In the genomic region with DNA sequence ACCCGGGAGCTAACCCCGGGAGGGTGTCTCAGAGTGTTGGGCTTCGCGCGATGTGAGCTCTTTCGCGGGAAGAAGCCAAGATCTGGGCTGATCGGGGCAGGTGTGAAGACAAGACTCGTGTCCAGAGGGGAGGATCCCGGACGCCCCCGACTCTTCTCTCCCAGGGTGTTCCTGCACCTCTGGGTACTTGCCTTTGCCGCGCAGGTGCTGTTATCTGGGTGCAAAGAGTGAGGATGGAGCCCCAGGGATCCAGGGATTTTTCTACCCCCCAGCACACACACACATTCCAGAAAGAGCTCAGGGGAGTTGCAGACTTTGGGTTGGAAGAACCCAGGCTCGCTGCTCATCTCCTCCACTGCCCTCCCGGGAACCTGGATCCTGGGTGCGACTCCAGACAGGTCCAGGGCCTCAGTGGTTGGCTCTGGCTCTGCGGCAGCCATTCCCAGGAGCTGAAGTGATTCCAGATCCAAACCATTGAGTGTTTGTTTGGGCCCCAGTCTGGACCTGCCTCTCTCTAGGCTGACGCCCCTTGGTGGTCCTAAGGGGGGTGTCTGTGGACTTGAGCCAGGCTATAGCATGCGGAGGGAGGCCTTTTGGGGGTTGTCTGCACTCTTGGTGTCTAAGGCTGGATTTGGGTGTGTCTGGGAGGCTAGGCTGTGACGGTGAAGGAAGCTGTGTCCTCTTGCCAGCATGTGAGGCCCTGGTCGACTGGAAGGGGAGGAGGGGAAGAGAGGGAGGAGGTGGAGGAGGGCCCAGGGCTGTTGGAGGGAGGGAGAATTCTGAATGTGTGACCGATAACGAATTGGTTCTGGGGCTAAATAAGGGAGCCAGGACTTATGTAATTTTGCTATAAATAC, we compare ENCODE assay signal across 1 mouse cellular context.
A peak's percentile ranks its signal among the peaks of the same experiment; 100 is the strongest.
TF ChIP-seq lines count a peak whose summit lies in the region.

No protein-coding gene starts in this region.

TF ChIP-seq in MEL, 35 proteins besides CTCF, POLR2A, EP300 and RAD21 (continued from another document):
- TF ChIP-seq NELFE (IDR thresholded peaks at IDR 0.05; ENCODE audit: low read depth, low read length) (peak; percentile 79), MYC (IDR thresholded peaks at IDR 0.05; ENCODE audit: low read depth, low read length) (peak; percentile 85), USF1 (IDR thresholded peaks at IDR 0.05; ENCODE audit: low read depth, low read length) (peak; percentile 56; the same call in 1 of the 2 replicates), MAZ (IDR thresholded peaks at IDR 0.05; ENCODE audit: low read depth, low read length) (peak; percentile 97), ELF1 (IDR thresholded peaks at IDR 0.05; ENCODE audit: low read depth, low read length) (peak; percentile 52; the same call in 1 of the 2 replicates), ZC3H11A (IDR thresholded peaks at IDR 0.05; ENCODE audit: low read depth, low read length) (no peak), E2F4 (IDR thresholded peaks at IDR 0.05; ENCODE audit: borderline replicate concordance, low read depth, low read length) (no peak; the same call in 1 of the 2 replicates), MAFK (IDR thresholded peaks at IDR 0.05; ENCODE audit: borderline replicate concordance, low read depth, low read length) (no peak; the same call in 1 of the 2 replicates), CHD2 (IDR thresholded peaks at IDR 0.05; ENCODE audit: low read length) (peak; percentile 47), BHLHE40 (IDR thresholded peaks at IDR 0.05; ENCODE audit: borderline replicate concordance, low read depth, low read length) (peak; percentile 79), CHD1 (IDR thresholded peaks at IDR 0.05; ENCODE audit: low read depth, low read length) (0 out of 2 replicates have a peak, but pooled peaks have one; percentile 10), POLR2AphosphoS5 (IDR thresholded peaks at IDR 0.05; ENCODE audit: borderline replicate concordance, low read depth, low read length) (peak; percentile 17; the same call in 1 of the 2 replicates), GABPA (IDR thresholded peaks at IDR 0.05; ENCODE audit: low read depth, low read length) (no peak), UBTF (IDR thresholded peaks at IDR 0.05; ENCODE audit: borderline replicate concordance, insufficient read depth, low read depth, low read length) (no peak), TCF12 (IDR thresholded peaks at IDR 0.05; ENCODE audit: low read depth, low read length) (peak; percentile 89), TAL1 (IDR thresholded peaks at IDR 0.05; ENCODE audit: low read length) (0 out of 2 replicates have a peak, but pooled peaks have one; percentile 20), RCOR1 (IDR thresholded peaks at IDR 0.05; ENCODE audit: low read depth, low read length) (0 out of 2 replicates have a peak, but pooled peaks have one; percentile 40), GATA1 (IDR thresholded peaks at IDR 0.05; ENCODE audit: low read depth, low read length) (peak; percentile 78), HCFC1 (IDR thresholded peaks at IDR 0.05; ENCODE audit: low read depth, low read length) (peak; percentile 76), MEF2A (IDR thresholded peaks at IDR 0.05; ENCODE audit: extremely low read depth, insufficient replicate concordance, low read depth, low read length, poor library complexity, severe bottlenecking) (peak; percentile 91; the same call in 1 of the 2 replicates), ZMIZ1 (IDR thresholded peaks at IDR 0.05; ENCODE audit: low read depth, low read length) (peak; percentile 95), ETS1 (IDR thresholded peaks at IDR 0.05; ENCODE audit: low read depth, low read length) (peak; percentile 92), SIN3A (IDR thresholded peaks at IDR 0.05; ENCODE audit: low read length) (peak; percentile 82; the same call in 1 of the 2 replicates), JUND (IDR thresholded peaks at IDR 0.05; ENCODE audit: low read depth, low read length) (no peak)
